Mouse (Mus musculus): Measurements from ENCODE around the gene Slc36a4.

Gene Slc36a4

GRCm38 (mm10) chr9:15709599-15710381, at the start of gene Slc36a4:
Gene Slc36a4 (plus strand): TSS chr9:15709738.
- DNase-seq (ENCODE audit: low spot score), result peak; percentile 72

- no peak for DNase-seq (ENCODE audit: low spot score)
These were observed 44.9 kb upstream of the Slc36a4 start for GRCm38 (mm10) chr9:15664606-15665005.

- DNase-seq (ENCODE audit: low spot score), result no peak
These were observed 40.1 kb upstream of the Slc36a4 start for GRCm38 (mm10) chr9:15669452-15669851.

GRCm38 (mm10) chr9:15670002-15670527, 39.5 kb upstream of the Slc36a4 start:
- peak; percentile 76 for DNase-seq (ENCODE audit: low spot score)

GRCm38 (mm10) chr9:15672251-15672650, 37.3 kb upstream of the Slc36a4 start:
- no peak for DNase-seq (ENCODE audit: low spot score)

- DNase-seq (ENCODE audit: low spot score), result peak; percentile 84
These were observed 27.6 kb upstream of the Slc36a4 start for GRCm38 (mm10) chr9:15681855-15682466.

GRCm38 (mm10) chr9:15685215-15685614, 24.3 kb upstream of the Slc36a4 start:
- peak; percentile 90 for DNase-seq (ENCODE audit: low spot score)

- no peak for DNase-seq (ENCODE audit: low spot score)
These were observed 22.2 kb upstream of the Slc36a4 start for GRCm38 (mm10) chr9:15687358-15687757.

GRCm38 (mm10) chr9:15693847-15694246, 15.7 kb upstream of the Slc36a4 start:
- no peak for DNase-seq (ENCODE audit: low spot score)

GRCm38 (mm10) chr9:15694989-15695388, 14.5 kb upstream of the Slc36a4 start:
- DNase-seq (ENCODE audit: low spot score), result no peak

GRCm38 (mm10) chr9:15705706-15706105, 3.8 kb upstream of the Slc36a4 start:
- DNase-seq (ENCODE audit: low spot score), result no peak

GRCm38 (mm10) chr9:15708979-15709598, 449 bp upstream of the Slc36a4 start:
- no peak for DNase-seq (ENCODE audit: low spot score)

GRCm38 (mm10) chr9:15710821-15711565, 1.5 kb downstream of the Slc36a4 start:
- no peak for DNase-seq (ENCODE audit: low spot score)

- no peak for DNase-seq (ENCODE audit: low spot score)
These were observed 2.1 kb downstream of the Slc36a4 start for GRCm38 (mm10) chr9:15711676-15712075.

GRCm38 (mm10) chr9:15714792-15715191, 5.3 kb downstream of the Slc36a4 start:
- DNase-seq (ENCODE audit: low spot score), result no peak

GRCm38 (mm10) chr9:15715193-15715989, 5.9 kb downstream of the Slc36a4 start:
- no peak for DNase-seq (ENCODE audit: low spot score)

- no peak for DNase-seq (ENCODE audit: low spot score)
These were observed 7.8 kb downstream of the Slc36a4 start for GRCm38 (mm10) chr9:15717363-15717762.

- DNase-seq (ENCODE audit: low spot score), result no peak
These were observed 8.8 kb downstream of the Slc36a4 start for GRCm38 (mm10) chr9:15718295-15718694.

GRCm38 (mm10) chr9:15719594-15719993, 10.1 kb downstream of the Slc36a4 start:
- no peak for DNase-seq (ENCODE audit: low spot score)

GRCm38 (mm10) chr9:15720556-15720955, 11.0 kb downstream of the Slc36a4 start:
- DNase-seq (ENCODE audit: low spot score), result no peak

GRCm38 (mm10) chr9:15721226-15721833, 11.8 kb downstream of the Slc36a4 start:
- DNase-seq (ENCODE audit: low spot score), result no peak
